Comparison of ENCODE assay signal across 8 mouse cellular contexts in the genomic region with DNA sequence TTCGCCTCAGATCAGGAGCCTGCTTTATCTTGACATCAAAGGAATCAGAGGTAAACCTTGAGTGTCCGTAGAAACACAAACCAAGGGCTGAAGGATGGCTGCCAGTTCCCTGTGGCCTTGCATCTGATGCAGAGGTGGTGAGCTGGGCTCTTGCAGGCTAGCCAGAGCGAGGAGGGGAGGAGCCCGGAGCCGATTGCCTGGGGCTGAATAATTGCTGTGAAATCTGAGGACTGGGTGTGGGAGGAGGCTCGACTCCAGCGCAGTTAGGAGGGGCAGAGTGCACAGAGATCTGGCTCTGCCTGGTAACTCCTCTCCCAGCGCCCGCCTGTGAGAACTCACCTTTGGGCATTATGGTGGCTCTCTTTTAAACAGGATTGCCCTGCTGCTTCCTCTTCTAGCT. TPM values are rescaled to one million over a fixed set of nuclear protein-coding genes. Genes with fewer than 3 reads are reported as not detected.
A peak's percentile ranks its signal among the peaks of the same experiment; 100 is the strongest.
DNase-seq lines count a peak whose midpoint lies in the region; ATAC-seq and TF ChIP-seq lines count a peak whose summit lies in the region.

No protein-coding gene starts in this region.

- H3K36me3 ChIP-seq in forebrain, embryonic 12.5 days (replicated peaks), result no peaks in the 10 kb centered on the region
- 0 out of 2 replicates have a peak, but pooled peaks cover 6% of the 10 kb centered on the region for H3K36me3 ChIP-seq in intestine, embryonic 16.5 days (ENCODE audit: control insufficient read depth, insufficient read depth, low read length)
- peaks cover 37% of the 10 kb centered on the region for H3K36me3 ChIP-seq in lung, postnatal 0 days (ENCODE audit: insufficient read depth, low read length)

- no peak overlapping the region for H3K9ac ChIP-seq in forebrain, embryonic 12.5 days
- no peak overlapping the region for H3K9ac ChIP-seq in intestine, embryonic 16.5 days (ENCODE audit: low read depth, low read length)
- no peak overlapping the region for H3K9ac ChIP-seq in lung, postnatal 0 days (replicated peaks; ENCODE audit: low read depth)

- H3K27ac ChIP-seq in forebrain, embryonic 12.5 days, result no peak overlapping the region
- peak overlapping the region; percentile 1; the same call in 1 of the 2 replicates for H3K27ac ChIP-seq in intestine, embryonic 16.5 days (ENCODE audit: low read length)
- H3K27ac ChIP-seq in lung, postnatal 0 days (ENCODE audit: low read length), result peak overlapping the region; percentile 16; the same call in 1 of the 2 replicates

- no peak for TF ChIP-seq EP300 in lung, postnatal 0 days (IDR thresholded peaks at IDR 0.05)

- no peak overlapping the region for H3K4me3 ChIP-seq in forebrain, embryonic 12.5 days (replicated peaks)
- no peak overlapping the region for H3K4me3 ChIP-seq in intestine, embryonic 16.5 days (ENCODE audit: low read length)
- no peak overlapping the region for H3K4me3 ChIP-seq in lung, postnatal 0 days (ENCODE audit: low read depth, low read length)

- peak; percentile 81 for DNase-seq in ovary, adult 18-20 months (ENCODE audit: low spot score)
- no peak for DNase-seq in ovary, postnatal 14 days (ENCODE audit: low spot score)
- DNase-seq in lung, postnatal 0 days (ENCODE audit: low spot score), result peak; percentile 71
- DNase-seq in testis, postnatal 10 days (ENCODE audit: low spot score), result peak; percentile 68
- DNase-seq in right cerebral cortex, adult 2 months (ENCODE audit: low spot score in 2 of 2), result no peak

- H3K27me3 ChIP-seq in forebrain, embryonic 12.5 days, result no peaks in the 10 kb centered on the region; the same call in 1 of the 2 replicates
- no peaks in the 10 kb centered on the region for H3K27me3 ChIP-seq in intestine, embryonic 16.5 days (replicated peaks; ENCODE audit: control insufficient read depth, insufficient read depth, low read length)
- H3K27me3 ChIP-seq in lung, postnatal 0 days (replicated peaks; ENCODE audit: insufficient read depth, low read length), result no peaks in the 10 kb centered on the region

- TF ChIP-seq CTCF in lung, postnatal 0 days (IDR thresholded peaks at IDR 0.05), result no peak

- H3K9me3 ChIP-seq in forebrain, embryonic 12.5 days, result no peaks in the 10 kb centered on the region
- H3K9me3 ChIP-seq in intestine, embryonic 16.5 days (ENCODE audit: control insufficient read depth, low read length), result no peaks in the 10 kb centered on the region
- no peaks in the 10 kb centered on the region for H3K9me3 ChIP-seq in lung, postnatal 0 days (ENCODE audit: low read length)

- 4% methylated on average over 9 of the region's 9 CpGs for WGBS in forebrain, embryonic 12.5 days
- WGBS in intestine, embryonic 16.5 days, result 14% methylated on average over 9 of the region's 9 CpGs
- WGBS in lung, postnatal 0 days, result 17% methylated on average over 9 of the region's 9 CpGs

- peaks cover 22% of the 10 kb centered on the region for H3K4me1 ChIP-seq in forebrain, embryonic 12.5 days
- H3K4me1 ChIP-seq in intestine, embryonic 16.5 days (ENCODE audit: control insufficient read depth, insufficient read depth, low read length), result peaks cover 78% of the 10 kb centered on the region
- H3K4me1 ChIP-seq in lung, postnatal 0 days (ENCODE audit: insufficient read depth, low read depth, low read length), result peaks cover 15% of the 10 kb centered on the region

- ATAC-seq in forebrain, embryonic 12.5 days (ENCODE audit: low FRiP score), result peak; percentile 69
- ATAC-seq in intestine, embryonic 16.5 days, result peak; percentile 72
- ATAC-seq in lung, postnatal 0 days, result peak; percentile 59
- no peak for ATAC-seq in megakaryocyte-erythroid progenitor cell, adult 5-6 weeks (replicated peaks; ENCODE audit: low FRiP score, low TSS enrichment, poor library complexity, severe bottlenecking)

- H3K4me2 ChIP-seq in forebrain, embryonic 12.5 days, result no peak overlapping the region
- H3K4me2 ChIP-seq in intestine, embryonic 16.5 days (ENCODE audit: low read depth, low read length), result no peak overlapping the region
- no peak overlapping the region for H3K4me2 ChIP-seq in lung, postnatal 0 days (replicated peaks; ENCODE audit: low read depth, low read length)

RNA-seq across cellular contexts. Expression of gene Anxa2, which starts 15.6 kb away (rescaled TPM):
- 114 and 160 TPM in 2 replicates for polyA plus RNA-seq in forebrain, embryonic 12.5 days (2016; fragmentation: Nextera tagmentation; extraction: Ambion mirVana)
- 599 and 614 TPM in 2 replicates for polyA plus RNA-seq in intestine, embryonic 16.5 days (2015; fragmentation: Nextera tagmentation; extraction: Ambion mirVana)
- polyA plus RNA-seq in lung, postnatal 0 days (2015; fragmentation: Nextera tagmentation; extraction: Ambion mirVana), result 1,095 and 1,144 TPM in 2 replicates
- total RNA-seq in megakaryocyte-erythroid progenitor cell, adult 5-6 weeks (2014; fragmentation: Nextera tagmentation), result 5.0 and 20.7 TPM in 2 replicates
- 14.2 and 15.8 TPM in 2 replicates for total RNA-seq in megakaryocyte-erythroid progenitor cell, adult 5-6 weeks (2017)

Comparison
In these comparisons a context has a peak if more than half of its experiments do, and no peak if none do; other contexts are left out.
1. DNase-seq: peak in ovary, adult 18-20 months (single experiment), lung, postnatal 0 days (single experiment) and testis, postnatal 10 days (single experiment); none in ovary, postnatal 14 days (single experiment) and right cerebral cortex, adult 2 months (0 of 2).